Mouse (Mus musculus): ENCODE results near the gene Cox15. TPM values are rescaled to one million over a fixed set of nuclear protein-coding genes. Genes with fewer than 3 reads are reported as not detected.

Cox15 gene
- 15.3 and 16.8 TPM in 2 replicates for polyA plus RNA-seq (2015; fragmentation: Nextera tagmentation; extraction: Ambion mirVana)

DNA sequence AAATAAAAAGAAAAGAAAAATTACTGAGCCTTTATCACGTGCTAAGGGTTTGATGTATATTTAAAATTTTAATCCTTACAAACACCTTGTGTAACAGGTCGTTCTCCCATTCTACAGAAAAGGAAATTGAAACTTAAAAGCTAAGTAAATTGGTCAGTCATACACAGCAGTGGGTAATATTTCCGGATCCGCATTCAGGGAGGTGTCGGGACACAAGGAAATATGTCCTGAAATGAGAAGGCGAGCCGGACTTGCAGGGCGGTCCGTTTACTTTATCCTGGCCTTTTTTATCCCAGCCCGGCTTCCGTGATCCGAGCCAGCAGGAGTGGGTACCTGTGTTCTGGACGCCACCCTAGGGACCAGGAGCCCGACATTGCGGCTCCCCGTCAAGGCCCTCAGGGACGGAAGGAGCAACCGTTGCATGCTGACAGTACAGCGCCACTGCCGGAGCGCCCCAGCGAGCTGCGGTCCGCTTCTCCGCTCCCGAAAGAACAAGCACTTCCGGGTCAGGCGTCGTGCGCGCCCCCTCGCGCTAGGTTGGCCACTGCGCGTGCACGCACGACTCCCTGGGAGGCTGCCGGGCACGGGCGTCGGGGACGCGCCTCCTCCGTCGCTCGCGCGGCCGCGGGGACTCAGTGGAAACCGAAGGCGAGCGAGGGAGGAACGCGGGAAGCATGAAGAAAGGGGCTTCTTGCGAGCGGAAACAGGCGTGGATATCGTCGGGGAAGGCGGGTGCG is at the start of gene Cox15, which contains the start of gene Cutc:
Gene Cox15, minus strand, starts transcription at position 512 of the 737 bp plus-strand sequence.
Gene Cutc, plus strand, starts transcription at position 508 of the 737 bp plus-strand sequence.
- H3K4me1 ChIP-seq (replicated peaks; ENCODE audit: control insufficient read depth, insufficient read depth, low read length): 0 out of 2 replicates have a peak, but pooled peaks cover 3% of the 10 kb centered on the region
- no peaks in the 10 kb centered on the region for H3K9me3 ChIP-seq (ENCODE audit: control insufficient read depth)
- H3K4me3 ChIP-seq (ENCODE audit: low read depth, low read length): peak within 1 kb of the TSS; percentile 72
- TF ChIP-seq CTCF (IDR thresholded peaks at IDR 0.05; ENCODE audit: low read depth): peak; percentile 67
- peak within 1 kb of the TSS; percentile 98 for H3K27ac ChIP-seq (ENCODE audit: low read depth, low read length)
- peaks cover 23% of the 10 kb centered on the region for H3K36me3 ChIP-seq (ENCODE audit: control insufficient read depth, insufficient read depth)
- no peaks in the 10 kb centered on the region for H3K27me3 ChIP-seq (replicated peaks; ENCODE audit: control insufficient read depth, insufficient read depth, low read length)
- H3K4me2 ChIP-seq (replicated peaks; ENCODE audit: low read depth): peak within 1 kb of the TSS; percentile 71
- WGBS: under 1% methylated on average over 62 of the region's 62 CpGs
- H3K9ac ChIP-seq (ENCODE audit: low read depth, low read length): peak within 1 kb of the TSS; percentile 77
- ATAC-seq: peak; percentile 89

GRCm38 (mm10) chr19:43801427-43802051 is 48.7 kb upstream of the Cox15 start:
- Histone ChIP-seq H3K27me3 (replicated peaks; ENCODE audit: control insufficient read depth, insufficient read depth, low read length) (no peaks in the 10 kb centered on the region), H3K27ac (ENCODE audit: low read depth, low read length) (no peak overlapping the region), H3K36me3 (ENCODE audit: control insufficient read depth, insufficient read depth) (peaks cover 43% of the 10 kb centered on the region; the same call in 1 of the 2 replicates), H3K4me2 (replicated peaks; ENCODE audit: low read depth) (no peak overlapping the region), H3K9ac (ENCODE audit: low read depth, low read length) (no peak overlapping the region), H3K4me3 (ENCODE audit: low read depth, low read length) (no peak overlapping the region), H3K4me1 (replicated peaks; ENCODE audit: control insufficient read depth, insufficient read depth, low read length) (no peaks in the 10 kb centered on the region), H3K9me3 (ENCODE audit: control insufficient read depth) (no peaks in the 10 kb centered on the region)
- WGBS: 75% methylated on average over 9 of the region's 9 CpGs
- no peak for TF ChIP-seq CTCF (IDR thresholded peaks at IDR 0.05; ENCODE audit: low read depth)
- no peak for ATAC-seq

DNA sequence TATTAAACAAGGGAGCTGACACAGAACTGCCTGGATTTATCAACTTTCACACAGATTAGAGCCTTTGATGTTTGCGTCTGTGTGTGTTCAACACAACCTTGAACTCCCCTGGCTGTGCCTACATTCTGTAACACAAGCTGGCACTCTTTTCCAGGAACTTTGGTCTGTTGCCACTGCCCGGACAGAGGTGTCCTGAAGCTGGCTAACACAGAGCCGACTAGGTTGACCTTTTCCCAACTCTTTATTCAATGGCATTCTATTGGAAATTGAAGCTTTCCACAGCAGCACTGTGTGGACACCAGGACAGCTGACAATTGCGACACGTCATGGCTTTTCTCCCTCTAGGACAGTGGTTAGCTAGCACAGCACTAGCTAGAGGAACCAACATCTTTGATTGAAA is 44.4 kb upstream of the Cox15 start:
- TF ChIP-seq CTCF (IDR thresholded peaks at IDR 0.05; ENCODE audit: low read depth): no peak
- Histone ChIP-seq H3K4me3 (ENCODE audit: low read depth, low read length) (no peak overlapping the region), H3K27ac (ENCODE audit: low read depth, low read length) (no peak overlapping the region), H3K9me3 (ENCODE audit: control insufficient read depth) (no peaks in the 10 kb centered on the region), H3K9ac (ENCODE audit: low read depth, low read length) (no peak overlapping the region), H3K27me3 (replicated peaks; ENCODE audit: control insufficient read depth, insufficient read depth, low read length) (no peaks in the 10 kb centered on the region), H3K4me2 (replicated peaks; ENCODE audit: low read depth) (no peak overlapping the region), H3K4me1 (replicated peaks; ENCODE audit: control insufficient read depth, insufficient read depth, low read length) (no peaks in the 10 kb centered on the region), H3K36me3 (ENCODE audit: control insufficient read depth, insufficient read depth) (peaks cover 26% of the 10 kb centered on the region; the same call in 1 of the 2 replicates)
- no peak for ATAC-seq
- 51% methylated on average over 5 of the region's 5 CpGs for WGBS

- no peak overlapping the region for H3K4me3 ChIP-seq (ENCODE audit: low read depth, low read length)
- no peak overlapping the region for H3K27ac ChIP-seq (ENCODE audit: low read depth, low read length)
- 68% methylated on average over 8 of the region's 8 CpGs for WGBS
- H3K27me3 ChIP-seq (replicated peaks; ENCODE audit: control insufficient read depth, insufficient read depth, low read length): no peaks in the 10 kb centered on the region
- no peak overlapping the region for H3K9ac ChIP-seq (ENCODE audit: low read depth, low read length)
- no peaks in the 10 kb centered on the region for H3K9me3 ChIP-seq (ENCODE audit: control insufficient read depth)
- no peaks in the 10 kb centered on the region for H3K4me1 ChIP-seq (replicated peaks; ENCODE audit: control insufficient read depth, insufficient read depth, low read length)
- peaks cover 22% of the 10 kb centered on the region; the same call in 1 of the 2 replicates for H3K36me3 ChIP-seq (ENCODE audit: control insufficient read depth, insufficient read depth)
- no peak for ATAC-seq
- TF ChIP-seq CTCF (IDR thresholded peaks at IDR 0.05; ENCODE audit: low read depth): no peak
- no peak overlapping the region for H3K4me2 ChIP-seq (replicated peaks; ENCODE audit: low read depth)
Measured at GRCm38 (mm10) chr19:43795511-43795910, 42.7 kb upstream of the Cox15 start.

GRCm38 (mm10) chr19:43793951-43794350 is 41.2 kb upstream of the Cox15 start:
- Histone ChIP-seq H3K4me3 (ENCODE audit: low read depth, low read length) (no peak overlapping the region), H3K4me2 (replicated peaks; ENCODE audit: low read depth) (no peak overlapping the region), H3K9ac (ENCODE audit: low read depth, low read length) (no peak overlapping the region), H3K9me3 (ENCODE audit: control insufficient read depth) (no peaks in the 10 kb centered on the region), H3K27ac (ENCODE audit: low read depth, low read length) (no peak overlapping the region), H3K36me3 (ENCODE audit: control insufficient read depth, insufficient read depth) (peaks cover 11% of the 10 kb centered on the region; the same call in 1 of the 2 replicates), H3K4me1 (replicated peaks; ENCODE audit: control insufficient read depth, insufficient read depth, low read length) (no peaks in the 10 kb centered on the region), H3K27me3 (replicated peaks; ENCODE audit: control insufficient read depth, insufficient read depth, low read length) (no peaks in the 10 kb centered on the region)
- no peak for ATAC-seq
- no peak for TF ChIP-seq CTCF (IDR thresholded peaks at IDR 0.05; ENCODE audit: low read depth)
- WGBS: 98% methylated on average over 1 of the region's 1 CpGs

- Histone ChIP-seq H3K9ac (ENCODE audit: low read depth, low read length) (no peak overlapping the region), H3K36me3 (ENCODE audit: control insufficient read depth, insufficient read depth) (0 out of 2 replicates have a peak, but pooled peaks cover 6% of the 10 kb centered on the region), H3K4me1 (replicated peaks; ENCODE audit: control insufficient read depth, insufficient read depth, low read length) (no peaks in the 10 kb centered on the region), H3K9me3 (ENCODE audit: control insufficient read depth) (no peaks in the 10 kb centered on the region), H3K4me3 (ENCODE audit: low read depth, low read length) (no peak overlapping the region), H3K27ac (ENCODE audit: low read depth, low read length) (no peak overlapping the region), H3K27me3 (replicated peaks; ENCODE audit: control insufficient read depth, insufficient read depth, low read length) (no peaks in the 10 kb centered on the region), H3K4me2 (replicated peaks; ENCODE audit: low read depth) (no peak overlapping the region)
- TF ChIP-seq CTCF (IDR thresholded peaks at IDR 0.05; ENCODE audit: low read depth): no peak
- peak; percentile 23 for ATAC-seq
- 84% methylated on average over 4 of the region's 4 CpGs for WGBS
Measured at GRCm38 (mm10) chr19:43792537-43792936, 39.7 kb upstream of the Cox15 start.

Data from intestine, postnatal 0 days (tissue).